Mouse (Mus musculus): ENCODE measurements around the gene Orc6. TPM values are rescaled to one million over a fixed set of nuclear protein-coding genes. Genes with fewer than 3 reads are reported as not detected.

Gene Orc6
- polyA plus RNA-seq, 1 experiment from 2014 or later = 117 TPM

DNA sequence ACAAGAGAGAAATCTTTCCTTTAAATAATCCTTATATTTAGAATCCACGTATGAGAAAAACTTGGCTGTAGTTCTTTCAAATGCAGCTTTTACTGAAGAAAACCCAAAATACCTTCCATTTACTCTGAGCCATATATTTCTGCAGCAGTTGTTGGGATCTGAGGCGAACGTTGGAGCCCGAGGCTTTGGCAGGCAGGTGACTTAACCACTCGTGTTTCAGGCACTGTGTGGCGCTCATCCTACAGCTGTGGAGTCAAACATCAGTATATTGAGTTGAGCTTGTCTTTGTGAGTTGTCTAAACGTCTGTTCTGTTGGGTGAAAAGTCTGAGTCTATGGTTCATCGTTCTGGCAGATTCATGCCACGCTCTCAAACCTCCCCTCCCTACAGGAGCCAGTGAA lies 27.6 kb downstream of the Orc6 start:
- Histone ChIP-seq H3K27me3 (replicated peaks) (no peaks in the 10 kb centered on the region), H3K27ac (no peak overlapping the region), H3K9ac (no peak overlapping the region), H3K4me1 (peaks cover 10% of the 10 kb centered on the region), H3K4me2 (no peak overlapping the region), H3K4me3 (no peak overlapping the region), H3K9me3 (replicated peaks) (no peaks in the 10 kb centered on the region), H3K36me3 (peaks cover 75% of the 10 kb centered on the region)
- ATAC-seq = no peak
- WGBS (ENCODE audit: insufficient replicate concordance) = 74% methylated on average over 9 of the region's 9 CpGs

DNA sequence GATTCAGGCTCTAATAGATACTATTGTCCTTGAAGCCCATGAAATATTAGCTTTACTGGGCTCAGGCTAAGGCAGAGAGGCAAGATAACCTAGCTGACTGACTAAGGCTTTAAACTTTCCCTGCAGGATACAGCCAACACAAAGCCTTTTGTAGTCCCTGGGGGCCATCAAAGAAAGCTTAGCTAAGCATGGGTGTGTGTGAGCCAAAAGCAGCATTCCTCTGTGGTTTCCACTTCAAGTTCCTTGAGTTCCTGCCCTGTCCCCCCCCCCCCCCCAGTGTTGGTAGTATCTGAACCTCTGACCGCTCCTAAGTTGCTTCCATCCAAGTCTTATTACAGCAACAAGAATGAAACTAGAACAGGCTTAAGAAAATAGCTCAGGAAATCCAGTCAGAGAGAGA lies 30.1 kb downstream of the Orc6 start:
- Histone ChIP-seq H3K4me1 (no peaks in the 10 kb centered on the region; the same call in 1 of the 2 replicates), H3K9me3 (replicated peaks) (no peaks in the 10 kb centered on the region), H3K4me3 (no peak overlapping the region), H3K36me3 (peaks cover 72% of the 10 kb centered on the region), H3K4me2 (no peak overlapping the region), H3K27ac (no peak overlapping the region), H3K9ac (no peak overlapping the region), H3K27me3 (replicated peaks) (no peaks in the 10 kb centered on the region)
- no peak for ATAC-seq
- WGBS (ENCODE audit: insufficient replicate concordance) = 70% methylated on average over 1 of the region's 1 CpGs

DNA sequence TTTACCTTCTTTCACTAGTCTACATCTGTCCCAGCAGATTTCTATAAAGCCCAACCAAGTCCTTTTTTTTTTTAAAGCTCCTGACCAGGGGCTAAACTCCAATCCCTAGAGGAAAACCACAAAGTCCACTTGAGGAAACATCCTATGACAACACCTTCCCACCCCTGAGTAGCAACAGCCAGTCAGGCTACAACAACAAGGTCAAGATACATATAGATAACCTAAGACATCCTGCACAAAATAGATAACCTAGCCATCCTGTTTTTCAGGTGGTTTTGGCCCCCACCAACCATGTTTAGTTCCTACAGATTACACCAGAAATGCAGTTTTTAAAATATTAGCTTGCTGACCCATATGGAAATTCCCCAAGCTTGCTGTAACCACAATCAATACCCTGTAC lies 35.7 kb downstream of the Orc6 start:
- H3K9me3 ChIP-seq (replicated peaks) = no peaks in the 10 kb centered on the region
- H3K9ac ChIP-seq = no peak overlapping the region
- peaks cover 21% of the 10 kb centered on the region for H3K4me1 ChIP-seq
- H3K4me3 ChIP-seq = no peak overlapping the region
- H3K36me3 ChIP-seq = peaks cover 52% of the 10 kb centered on the region
- no peaks in the 10 kb centered on the region for H3K27me3 ChIP-seq (replicated peaks)
- peak; percentile 74 for ATAC-seq
- H3K27ac ChIP-seq = peak overlapping the region; percentile 39
- H3K4me2 ChIP-seq = 0 out of 2 replicates have a peak overlapping the region, but pooled peaks have one; percentile 2

DNA sequence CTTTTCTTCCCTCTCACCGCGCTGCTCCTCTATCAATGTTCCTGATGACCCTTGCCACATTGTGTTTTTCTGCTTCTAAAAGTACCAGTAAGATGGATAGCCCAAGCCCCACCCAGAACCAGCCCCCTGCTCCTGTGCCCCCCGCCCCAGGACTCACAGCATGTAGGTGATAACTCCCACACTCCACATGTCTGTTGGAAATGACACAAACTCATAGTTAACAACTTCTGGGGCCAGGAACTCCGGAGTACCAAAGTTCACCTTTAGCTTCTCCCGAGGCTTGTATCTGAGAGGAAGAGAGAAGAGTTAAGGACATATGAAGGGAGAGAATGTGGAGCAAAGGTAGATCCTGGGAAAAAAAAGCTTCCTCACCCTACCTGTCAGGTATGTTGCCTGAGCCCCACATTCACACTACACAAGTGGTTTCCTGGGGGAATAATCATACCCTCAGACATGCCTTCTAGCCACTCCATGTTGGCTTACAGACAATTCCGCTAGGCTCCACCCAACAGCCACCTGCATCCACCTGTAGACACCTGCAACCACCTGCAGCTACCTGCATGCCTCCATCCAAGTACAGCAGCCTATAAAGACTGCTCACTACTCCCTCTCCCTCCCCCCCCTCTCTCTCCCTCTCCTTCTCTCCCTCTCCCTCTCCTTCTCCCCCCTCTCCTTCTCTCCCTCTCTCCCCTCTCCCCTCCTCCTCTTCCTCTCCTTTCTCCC lies 36.9 kb downstream of the Orc6 start:
- Histone ChIP-seq H3K4me2 (no peak overlapping the region), H3K9me3 (replicated peaks) (no peaks in the 10 kb centered on the region), H3K36me3 (peaks cover 57% of the 10 kb centered on the region), H3K9ac (no peak overlapping the region), H3K27me3 (replicated peaks) (no peaks in the 10 kb centered on the region), H3K4me3 (no peak overlapping the region), H3K4me1 (peaks cover 21% of the 10 kb centered on the region), H3K27ac (peak overlapping the region; percentile 29)
- ATAC-seq = no peak
- 72% methylated on average over 6 of the region's 6 CpGs for WGBS (ENCODE audit: insufficient replicate concordance)

DNA sequence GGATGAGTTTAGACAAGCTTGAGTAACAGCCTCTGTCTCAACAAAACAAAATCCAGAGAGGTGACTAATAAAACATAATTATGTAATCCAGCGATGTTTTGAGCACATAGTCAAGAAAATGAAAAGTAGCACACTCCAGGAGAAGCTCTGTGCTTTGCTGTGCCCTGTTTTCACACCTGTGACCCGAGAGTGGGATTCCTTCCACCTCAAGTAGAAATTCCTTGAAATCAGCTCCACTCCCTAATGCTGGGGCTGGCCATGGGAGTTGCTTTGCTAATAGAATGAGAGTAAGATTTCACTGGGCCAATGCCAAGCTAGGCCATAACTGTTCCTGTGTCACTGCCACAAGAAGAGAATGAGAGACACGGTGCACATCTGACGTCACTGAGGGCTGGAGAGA lies 38.2 kb downstream of the Orc6 start:
- WGBS (ENCODE audit: insufficient replicate concordance) = 74% methylated on average over 4 of the region's 4 CpGs
- H3K27me3 ChIP-seq (replicated peaks) = no peaks in the 10 kb centered on the region
- no peak overlapping the region for H3K9ac ChIP-seq
- H3K9me3 ChIP-seq (replicated peaks) = no peaks in the 10 kb centered on the region
- peaks cover 61% of the 10 kb centered on the region for H3K36me3 ChIP-seq
- no peak for ATAC-seq
- H3K27ac ChIP-seq = no peak overlapping the region
- H3K4me1 ChIP-seq = peaks cover 21% of the 10 kb centered on the region
- H3K4me2 ChIP-seq = no peak overlapping the region
- no peak overlapping the region for H3K4me3 ChIP-seq

DNA sequence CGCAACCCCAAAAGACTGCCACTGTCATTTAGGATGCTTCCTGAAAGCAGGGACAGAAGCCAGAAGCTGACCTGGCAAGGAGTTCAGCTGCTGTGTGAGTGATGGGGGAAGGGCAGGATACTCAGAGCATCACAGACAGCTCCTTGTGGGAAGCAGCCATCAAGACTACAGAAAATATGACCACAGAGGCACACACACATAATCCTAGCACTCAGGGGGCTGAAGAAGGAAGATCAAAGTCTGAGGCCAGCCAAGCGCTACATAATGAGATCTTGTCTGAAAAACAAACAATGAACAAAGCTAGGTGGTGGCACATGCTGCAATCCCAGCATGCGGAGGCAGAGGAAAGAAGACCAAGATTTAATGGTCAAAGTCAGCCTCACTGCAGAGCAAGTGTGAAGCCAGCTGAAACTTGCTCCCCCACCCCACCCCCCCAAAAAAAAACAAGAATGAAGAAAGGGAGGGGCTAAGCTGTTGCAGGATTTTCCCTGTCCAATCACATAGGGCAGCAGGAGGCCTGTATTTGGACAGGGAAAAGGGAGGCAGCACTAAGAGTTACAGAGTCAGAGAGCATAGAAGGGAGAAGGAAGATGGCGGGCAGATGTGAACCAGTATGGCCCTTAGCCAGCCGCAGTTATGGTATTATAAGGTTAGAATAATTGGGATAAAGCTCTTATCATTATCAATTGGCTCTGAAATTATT lies 40.6 kb downstream of the Orc6 start:
- 90% methylated on average over 5 of the region's 5 CpGs for WGBS (ENCODE audit: insufficient replicate concordance)
- Histone ChIP-seq H3K27me3 (replicated peaks) (no peaks in the 10 kb centered on the region), H3K4me3 (no peak overlapping the region), H3K27ac (no peak overlapping the region), H3K4me2 (no peak overlapping the region), H3K9ac (no peak overlapping the region), H3K4me1 (peaks cover 17% of the 10 kb centered on the region), H3K36me3 (peaks cover 58% of the 10 kb centered on the region), H3K9me3 (replicated peaks) (no peaks in the 10 kb centered on the region)
- ATAC-seq = no peak

DNA sequence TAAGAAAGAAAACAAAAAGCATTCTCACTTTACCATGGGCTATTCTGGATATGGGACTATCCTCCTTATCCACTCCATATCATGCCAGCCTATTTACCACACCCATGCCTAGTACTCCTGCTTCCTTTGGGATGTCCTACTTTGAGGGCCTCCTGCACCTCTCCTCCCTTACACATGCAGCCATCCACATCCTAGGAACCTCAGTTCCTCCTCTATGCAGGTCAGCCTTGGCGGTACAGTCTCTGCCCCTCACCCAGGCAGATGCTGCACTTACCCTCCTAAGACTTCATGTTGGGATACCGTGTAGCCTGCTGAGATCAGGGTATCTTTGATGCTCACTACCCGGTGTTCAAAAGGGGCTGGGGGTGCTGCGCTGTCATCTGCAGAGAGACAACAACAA lies 53.9 kb downstream of the Orc6 start:
- no peaks in the 10 kb centered on the region for H3K9me3 ChIP-seq (replicated peaks)
- no peak overlapping the region for H3K4me3 ChIP-seq
- H3K27ac ChIP-seq = no peak overlapping the region
- H3K9ac ChIP-seq = no peak overlapping the region
- WGBS (ENCODE audit: insufficient replicate concordance) = 82% methylated on average over 4 of the region's 4 CpGs
- no peaks in the 10 kb centered on the region for H3K27me3 ChIP-seq (replicated peaks)
- H3K36me3 ChIP-seq = peaks cover 84% of the 10 kb centered on the region
- 0 out of 2 replicates have a peak, but pooled peaks cover 4% of the 10 kb centered on the region for H3K4me1 ChIP-seq
- no peak for ATAC-seq
- H3K4me2 ChIP-seq = no peak overlapping the region

Other genes starting within 250 kb of the Orc6 start
- 8.5 and 9.5 TPM in 2 replicates for gene Fbxw9, start 239.6 kb upstream of the Orc6 start, polyA plus RNA-seq (2016; fragmentation: Nextera tagmentation; extraction: Ambion mirVana)
- gene Gm5741, start 231.7 kb upstream of the Orc6 start, polyA plus RNA-seq (2016; fragmentation: Nextera tagmentation; extraction: Ambion mirVana) = 0.80 TPM in 1 of 2 replicates, not detected in the other
- gene Dhps, start 227.9 kb upstream of the Orc6 start, polyA plus RNA-seq (2016; fragmentation: Nextera tagmentation; extraction: Ambion mirVana) = 51.6 and 52.3 TPM in 2 replicates
- gene Wdr83os, start 218.9 kb upstream of the Orc6 start, polyA plus RNA-seq (2016; fragmentation: Nextera tagmentation; extraction: Ambion mirVana) = 80.1 and 87.7 TPM in 2 replicates
- gene Wdr83, start 218.3 kb upstream of the Orc6 start, polyA plus RNA-seq (2016; fragmentation: Nextera tagmentation; extraction: Ambion mirVana) = 30.8 and 33.1 TPM in 2 replicates
- gene Man2b1, start 216.4 kb upstream of the Orc6 start, polyA plus RNA-seq (2016; fragmentation: Nextera tagmentation; extraction: Ambion mirVana) = 23.5 and 26.7 TPM in 2 replicates
- 0.35 and 0.66 TPM in 2 replicates for gene Zfp791, start 176.5 kb upstream of the Orc6 start, polyA plus RNA-seq (2016; fragmentation: Nextera tagmentation; extraction: Ambion mirVana)
- not detected in 2 replicates for gene Cks1brt, start 147.7 kb upstream of the Orc6 start, polyA plus RNA-seq (2016; fragmentation: Nextera tagmentation; extraction: Ambion mirVana)
- gene Olfr371, start 73.6 kb upstream of the Orc6 start, polyA plus RNA-seq (2016; fragmentation: Nextera tagmentation; extraction: Ambion mirVana) = not detected in 2 replicates
- 129 and 133 TPM in 2 replicates for gene Vps35, start 170 bp downstream of the Orc6 start, polyA plus RNA-seq (2016; fragmentation: Nextera tagmentation; extraction: Ambion mirVana)
- gene Mylk3, start 86.7 kb downstream of the Orc6 start, polyA plus RNA-seq (2016; fragmentation: Nextera tagmentation; extraction: Ambion mirVana) = 40.7 and 42.5 TPM in 2 replicates
- gene 4921524J17Rik, start 133.2 kb downstream of the Orc6 start, polyA plus RNA-seq (2016; fragmentation: Nextera tagmentation; extraction: Ambion mirVana) = 23.8 and 25.3 TPM in 2 replicates
- gene Gpt2, start 192.9 kb downstream of the Orc6 start, polyA plus RNA-seq (2016; fragmentation: Nextera tagmentation; extraction: Ambion mirVana) = 18.5 and 20.1 TPM in 2 replicates